Mouse (Mus musculus): Measurements from ENCODE around the gene Armc7. TPM values are rescaled to one million over a fixed set of nuclear protein-coding genes. Genes with fewer than 3 reads are reported as not detected.
A peak's percentile ranks its signal among the peaks of the same experiment; 100 is the strongest.

Armc7 gene
- polyA plus RNA-seq, 1 experiment from 2014 or later = 6.9 TPM

- DNase-seq (ENCODE audit: low spot score) (peak; percentile 99), ATAC-seq (replicated peaks; ENCODE audit: low FRiP score, low TSS enrichment, low read depth) (peak; percentile 91)
- Histone ChIP-seq H3K36me3 (ENCODE audit: control insufficient read depth, insufficient read depth, low read length) (peaks cover 33% of the 10 kb centered on the region), H3K9ac (ENCODE audit: low read length) (peak within 1 kb of the TSS; percentile 99), H3K4me2 (ENCODE audit: low read length) (peak within 1 kb of the TSS; percentile 58), H3K4me3 (ENCODE audit: low read depth, low read length) (peak within 1 kb of the TSS; percentile 97), H3K27me3 (replicated peaks; ENCODE audit: control insufficient read depth, insufficient read depth, low read length) (no peaks in the 10 kb centered on the region), H3K27ac (ENCODE audit: low read depth) (peak within 1 kb of the TSS; percentile 99), H3K9me3 (ENCODE audit: control insufficient read depth, low read length) (no peaks in the 10 kb centered on the region), H3K4me1 (replicated peaks; ENCODE audit: control insufficient read depth, insufficient read depth, low read length) (peaks cover 8% of the 10 kb centered on the region; the same call in 1 of the 2 replicates)
- 1% methylated on average over 55 of the region's 70 CpGs for WGBS
Measured at GRCm38 (mm10) chr11:115536038-115536681, 60.7 kb downstream of the Armc7 start, which contains the start of gene Sumo2. Sumo2 (minus strand) TSS chr11:115536276.

GRCm38 (mm10) chr11:115536856-115537568, 61.5 kb downstream of the Armc7 start:
- peak overlapping the region; percentile 97; the same call in 1 of the 2 replicates for H3K4me3 ChIP-seq (ENCODE audit: low read depth, low read length)
- no peaks in the 10 kb centered on the region for H3K27me3 ChIP-seq (replicated peaks; ENCODE audit: control insufficient read depth, insufficient read depth, low read length)
- H3K36me3 ChIP-seq (ENCODE audit: control insufficient read depth, insufficient read depth, low read length) = peaks cover 25% of the 10 kb centered on the region
- H3K4me2 ChIP-seq (ENCODE audit: low read length) = peak overlapping the region; percentile 48
- H3K9me3 ChIP-seq (ENCODE audit: control insufficient read depth, low read length) = no peaks in the 10 kb centered on the region
- WGBS = 83% methylated on average over 10 of the region's 10 CpGs
- H3K27ac ChIP-seq (ENCODE audit: low read depth) = peak overlapping the region; percentile 99
- peaks cover 8% of the 10 kb centered on the region; the same call in 1 of the 2 replicates for H3K4me1 ChIP-seq (replicated peaks; ENCODE audit: control insufficient read depth, insufficient read depth, low read length)
- H3K9ac ChIP-seq (ENCODE audit: low read length) = no peak overlapping the region
- no peak for ATAC-seq (replicated peaks; ENCODE audit: low FRiP score, low TSS enrichment, low read depth)
- DNase-seq (ENCODE audit: low spot score) = peak; percentile 54

- no peak overlapping the region for H3K4me3 ChIP-seq (ENCODE audit: low read depth, low read length)
- 59% methylated on average over 2 of the region's 2 CpGs for WGBS
- no peaks in the 10 kb centered on the region for H3K9me3 ChIP-seq (ENCODE audit: control insufficient read depth, low read length)
- H3K4me2 ChIP-seq (ENCODE audit: low read length) = no peak overlapping the region
- no peak overlapping the region for H3K9ac ChIP-seq (ENCODE audit: low read length)
- H3K36me3 ChIP-seq (ENCODE audit: control insufficient read depth, insufficient read depth, low read length) = peaks cover 15% of the 10 kb centered on the region
- H3K27ac ChIP-seq (ENCODE audit: low read depth) = no peak overlapping the region
- ATAC-seq (replicated peaks; ENCODE audit: low FRiP score, low TSS enrichment, low read depth) (no peak), DNase-seq (ENCODE audit: low spot score) (no peak)
- H3K4me1 ChIP-seq (replicated peaks; ENCODE audit: control insufficient read depth, insufficient read depth, low read length) = peaks cover 8% of the 10 kb centered on the region; the same call in 1 of the 2 replicates
- no peaks in the 10 kb centered on the region for H3K27me3 ChIP-seq (replicated peaks; ENCODE audit: control insufficient read depth, insufficient read depth, low read length)
Measured at GRCm38 (mm10) chr11:115538045-115538444, 62.6 kb downstream of the Armc7 start.

Small RNA genes lying within 50 kb of the gene (microRNA-seq; reads per million reads assigned to microRNA genes)
- not detected for gene Mir3968

Other genes starting within 250 kb of the Armc7 start
- not detected in 2 replicates for gene Grin2c, start 208.4 kb upstream of the Armc7 start, polyA plus RNA-seq (2014; fragmentation: Nextera tagmentation; extraction: Ambion mirVana)
- gene Fdxr, start 198.6 kb upstream of the Armc7 start, polyA plus RNA-seq (2014; fragmentation: Nextera tagmentation; extraction: Ambion mirVana) = 11.3 and 14.2 TPM in 2 replicates
- gene Fads6, start 178.0 kb upstream of the Armc7 start, polyA plus RNA-seq (2014; fragmentation: Nextera tagmentation; extraction: Ambion mirVana) = 1.4 and 1.6 TPM in 2 replicates
- not detected in 2 replicates for gene Otop2, start 168.5 kb upstream of the Armc7 start, polyA plus RNA-seq (2014; fragmentation: Nextera tagmentation; extraction: Ambion mirVana)
- 0.14 TPM in 1 of 2 replicates, not detected in the other for gene Ush1g, start 153.6 kb upstream of the Armc7 start, polyA plus RNA-seq (2014; fragmentation: Nextera tagmentation; extraction: Ambion mirVana)
- gene Otop3, start 140.9 kb upstream of the Armc7 start, polyA plus RNA-seq (2014; fragmentation: Nextera tagmentation; extraction: Ambion mirVana) = 0.36 and 0.65 TPM in 2 replicates
- gene Hid1, start 107.9 kb upstream of the Armc7 start, polyA plus RNA-seq (2014; fragmentation: Nextera tagmentation; extraction: Ambion mirVana) = 11.5 and 14.4 TPM in 2 replicates
- gene Cdr2l, start 93.8 kb upstream of the Armc7 start, polyA plus RNA-seq (2014; fragmentation: Nextera tagmentation; extraction: Ambion mirVana) = 10.6 and 11.6 TPM in 2 replicates
- 218 and 224 TPM in 2 replicates for gene Mrpl58, start 71.9 kb upstream of the Armc7 start, polyA plus RNA-seq (2014; fragmentation: Nextera tagmentation; extraction: Ambion mirVana)
- 899 and 962 TPM in 2 replicates for gene Atp5h, start 55.7 kb upstream of the Armc7 start, polyA plus RNA-seq (2014; fragmentation: Nextera tagmentation; extraction: Ambion mirVana)
- gene Kctd2, start 55.5 kb upstream of the Armc7 start, polyA plus RNA-seq (2014; fragmentation: Nextera tagmentation; extraction: Ambion mirVana) = 11.0 and 18.8 TPM in 2 replicates
- 0.12 TPM in 2 replicates for gene Trim80, start 35.1 kb upstream of the Armc7 start, polyA plus RNA-seq (2014; fragmentation: Nextera tagmentation; extraction: Ambion mirVana)
- 1.9 and 2.5 TPM in 2 replicates for gene Slc16a5, start 13.2 kb upstream of the Armc7 start, polyA plus RNA-seq (2014; fragmentation: Nextera tagmentation; extraction: Ambion mirVana)
- gene Nt5c, start 16.2 kb downstream of the Armc7 start, polyA plus RNA-seq (2014; fragmentation: Nextera tagmentation; extraction: Ambion mirVana) = 115 and 133 TPM in 2 replicates
- gene Jpt1, start 38.7 kb downstream of the Armc7 start, polyA plus RNA-seq (2014; fragmentation: Nextera tagmentation; extraction: Ambion mirVana) = 573 and 633 TPM in 2 replicates
- 891 and 947 TPM in 2 replicates for gene Sumo2, start 60.6 kb downstream of the Armc7 start, polyA plus RNA-seq (2014; fragmentation: Nextera tagmentation; extraction: Ambion mirVana)
- 192 TPM in 2 replicates for gene Nup85, start 88.8 kb downstream of the Armc7 start, polyA plus RNA-seq (2014; fragmentation: Nextera tagmentation; extraction: Ambion mirVana)
- gene Mrps7, start 128.3 kb downstream of the Armc7 start, polyA plus RNA-seq (2014; fragmentation: Nextera tagmentation; extraction: Ambion mirVana) = 94.0 and 105 TPM in 2 replicates
- 19.2 and 20.8 TPM in 2 replicates for gene Gga3, start 128.4 kb downstream of the Armc7 start, polyA plus RNA-seq (2014; fragmentation: Nextera tagmentation; extraction: Ambion mirVana)
- 26.2 and 28.3 TPM in 2 replicates for gene Mif4gd, start 137.3 kb downstream of the Armc7 start, polyA plus RNA-seq (2014; fragmentation: Nextera tagmentation; extraction: Ambion mirVana)
- 23.3 and 26.4 TPM in 2 replicates for gene Slc25a19, start 152.6 kb downstream of the Armc7 start, polyA plus RNA-seq (2014; fragmentation: Nextera tagmentation; extraction: Ambion mirVana)
- gene Grb2, start 232.9 kb downstream of the Armc7 start, polyA plus RNA-seq (2014; fragmentation: Nextera tagmentation; extraction: Ambion mirVana) = 39.4 and 52.3 TPM in 2 replicates

Measured in intestine, embryonic 14.5 days (tissue).